Mouse (Mus musculus): ENCODE data around the gene 4931409K22Rik. TPM values are rescaled to one million over a fixed set of nuclear protein-coding genes. Genes with fewer than 3 reads are reported as not detected.

Gene 4931409K22Rik
- polyA plus RNA-seq, 1 experiment from 2014 or later: not detected

- H3K4me3 ChIP-seq (ENCODE audit: low read depth, low read length): no peak overlapping the region
- H3K4me2 ChIP-seq (ENCODE audit: low read depth, low read length): no peak overlapping the region
- H3K9ac ChIP-seq (ENCODE audit: low read depth, low read length): no peak overlapping the region
- no peak overlapping the region for H3K27ac ChIP-seq (replicated peaks; ENCODE audit: low read depth, low read length)
- ATAC-seq (ENCODE audit: low read depth) (no peak), DNase-seq (ENCODE audit: low spot score) (no peak)
- 45% methylated on average over 11 of the region's 11 CpGs for WGBS
- no peaks in the 10 kb centered on the region for H3K9me3 ChIP-seq (ENCODE audit: control insufficient read depth, low read length)
- no peaks in the 10 kb centered on the region for H3K27me3 ChIP-seq (replicated peaks; ENCODE audit: control insufficient read depth, insufficient read depth, low read length)
- no peaks in the 10 kb centered on the region for H3K36me3 ChIP-seq (ENCODE audit: control insufficient read depth, insufficient read depth, low read length)
- no peaks in the 10 kb centered on the region for H3K4me1 ChIP-seq (ENCODE audit: control insufficient read depth, insufficient read depth, low read length)
These were observed 46.0 kb downstream of the 4931409K22Rik start for GRCm38 (mm10) chr5:24510635-24511034.

GRCm38 (mm10) chr5:24508406-24508805 is 48.2 kb downstream of the 4931409K22Rik start:
- no peak overlapping the region for H3K4me3 ChIP-seq (ENCODE audit: low read depth, low read length)
- H3K4me2 ChIP-seq (ENCODE audit: low read depth, low read length): no peak overlapping the region
- 91% methylated on average over 7 of the region's 7 CpGs for WGBS
- H3K9me3 ChIP-seq (ENCODE audit: control insufficient read depth, low read length): no peaks in the 10 kb centered on the region
- DNase-seq (ENCODE audit: low spot score): no peak
- peaks cover 9% of the 10 kb centered on the region for H3K27me3 ChIP-seq (replicated peaks; ENCODE audit: control insufficient read depth, insufficient read depth, low read length)
- no peak overlapping the region for H3K27ac ChIP-seq (replicated peaks; ENCODE audit: low read depth, low read length)
- no peak for ATAC-seq (ENCODE audit: low read depth)
- H3K9ac ChIP-seq (ENCODE audit: low read depth, low read length): no peak overlapping the region
- H3K4me1 ChIP-seq (ENCODE audit: control insufficient read depth, insufficient read depth, low read length): 0 out of 2 replicates have a peak, but pooled peaks cover 3% of the 10 kb centered on the region
- H3K36me3 ChIP-seq (ENCODE audit: control insufficient read depth, insufficient read depth, low read length): no peaks in the 10 kb centered on the region

GRCm38 (mm10) chr5:24505513-24505912 is 51.1 kb downstream of the 4931409K22Rik start:
- 30% methylated on average over 2 of the region's 2 CpGs for WGBS
- H3K9me3 ChIP-seq (ENCODE audit: control insufficient read depth, low read length): no peaks in the 10 kb centered on the region
- H3K4me2 ChIP-seq (ENCODE audit: low read depth, low read length): no peak overlapping the region
- no peak for ATAC-seq (ENCODE audit: low read depth)
- H3K9ac ChIP-seq (ENCODE audit: low read depth, low read length): no peak overlapping the region
- H3K27me3 ChIP-seq (replicated peaks; ENCODE audit: control insufficient read depth, insufficient read depth, low read length): peaks cover 9% of the 10 kb centered on the region
- DNase-seq (ENCODE audit: low spot score): no peak
- no peak overlapping the region for H3K27ac ChIP-seq (replicated peaks; ENCODE audit: low read depth, low read length)
- 0 out of 2 replicates have a peak, but pooled peaks cover 3% of the 10 kb centered on the region for H3K4me1 ChIP-seq (ENCODE audit: control insufficient read depth, insufficient read depth, low read length)
- H3K4me3 ChIP-seq (ENCODE audit: low read depth, low read length): no peak overlapping the region
- H3K36me3 ChIP-seq (ENCODE audit: control insufficient read depth, insufficient read depth, low read length): peaks cover 23% of the 10 kb centered on the region

- DNase-seq (ENCODE audit: low spot score): no peak
- Histone ChIP-seq H3K4me1 (ENCODE audit: control insufficient read depth, insufficient read depth, low read length) (0 out of 2 replicates have a peak, but pooled peaks cover 3% of the 10 kb centered on the region), H3K9ac (ENCODE audit: low read depth, low read length) (no peak overlapping the region), H3K27ac (replicated peaks; ENCODE audit: low read depth, low read length) (no peak overlapping the region), H3K27me3 (replicated peaks; ENCODE audit: control insufficient read depth, insufficient read depth, low read length) (peaks cover 9% of the 10 kb centered on the region), H3K4me3 (ENCODE audit: low read depth, low read length) (no peak overlapping the region), H3K4me2 (ENCODE audit: low read depth, low read length) (no peak overlapping the region), H3K9me3 (ENCODE audit: control insufficient read depth, low read length) (no peaks in the 10 kb centered on the region), H3K36me3 (ENCODE audit: control insufficient read depth, insufficient read depth, low read length) (peaks cover 51% of the 10 kb centered on the region)
- 71% methylated on average over 4 of the region's 4 CpGs for WGBS
- no peak for ATAC-seq (ENCODE audit: low read depth)
These were observed 53.8 kb downstream of the 4931409K22Rik start for GRCm38 (mm10) chr5:24502786-24503185.

- H3K9me3 ChIP-seq (ENCODE audit: control insufficient read depth, low read length): no peaks in the 10 kb centered on the region
- 73% methylated on average over 11 of the region's 11 CpGs for WGBS
- H3K4me1 ChIP-seq (ENCODE audit: control insufficient read depth, insufficient read depth, low read length): 0 out of 2 replicates have a peak, but pooled peaks cover 3% of the 10 kb centered on the region
- no peak overlapping the region for H3K4me3 ChIP-seq (ENCODE audit: low read depth, low read length)
- peaks cover 67% of the 10 kb centered on the region for H3K36me3 ChIP-seq (ENCODE audit: control insufficient read depth, insufficient read depth, low read length)
- H3K4me2 ChIP-seq (ENCODE audit: low read depth, low read length): no peak overlapping the region
- DNase-seq (ENCODE audit: low spot score) (peak; percentile 65), ATAC-seq (ENCODE audit: low read depth) (no peak)
- H3K27me3 ChIP-seq (replicated peaks; ENCODE audit: control insufficient read depth, insufficient read depth, low read length): peaks cover 9% of the 10 kb centered on the region
- no peak overlapping the region for H3K9ac ChIP-seq (ENCODE audit: low read depth, low read length)
- H3K27ac ChIP-seq (replicated peaks; ENCODE audit: low read depth, low read length): no peak overlapping the region
These were observed 55.8 kb downstream of the 4931409K22Rik start for GRCm38 (mm10) chr5:24500851-24501250.

- H3K36me3 ChIP-seq (ENCODE audit: control insufficient read depth, insufficient read depth, low read length): peaks cover 83% of the 10 kb centered on the region
These were observed 57.5 kb downstream of the 4931409K22Rik start for GRCm38 (mm10) chr5:24499113-24499512.

GRCm38 (mm10) chr5:24497526-24497925 is 59.1 kb downstream of the 4931409K22Rik start:
- Histone ChIP-seq H3K9ac (ENCODE audit: low read depth, low read length) (no peak overlapping the region), H3K4me2 (ENCODE audit: low read depth, low read length) (no peak overlapping the region), H3K9me3 (ENCODE audit: control insufficient read depth, low read length) (no peaks in the 10 kb centered on the region), H3K27ac (replicated peaks; ENCODE audit: low read depth, low read length) (no peak overlapping the region), H3K36me3 (ENCODE audit: control insufficient read depth, insufficient read depth, low read length) (peaks cover 94% of the 10 kb centered on the region), H3K27me3 (replicated peaks; ENCODE audit: control insufficient read depth, insufficient read depth, low read length) (no peaks in the 10 kb centered on the region), H3K4me1 (ENCODE audit: control insufficient read depth, insufficient read depth, low read length) (no peaks in the 10 kb centered on the region), H3K4me3 (ENCODE audit: low read depth, low read length) (no peak overlapping the region)
- ATAC-seq (ENCODE audit: low read depth) (no peak), DNase-seq (ENCODE audit: low spot score) (no peak)
- WGBS: 62% methylated on average over 12 of the region's 12 CpGs

More at GRCm38 (mm10) chr5:24499113-24499512, 57.5 kb downstream of the 4931409K22Rik start:
- H3K9ac ChIP-seq (ENCODE audit: low read depth, low read length): no peak overlapping the region
- WGBS: 78% methylated on average over 10 of the region's 10 CpGs
- no peaks in the 10 kb centered on the region for H3K4me1 ChIP-seq (ENCODE audit: control insufficient read depth, insufficient read depth, low read length)
- H3K4me2 ChIP-seq (ENCODE audit: low read depth, low read length): no peak overlapping the region
- no peaks in the 10 kb centered on the region for H3K27me3 ChIP-seq (replicated peaks; ENCODE audit: control insufficient read depth, insufficient read depth, low read length)
- ATAC-seq (ENCODE audit: low read depth) (no peak), DNase-seq (ENCODE audit: low spot score) (no peak)
- no peaks in the 10 kb centered on the region for H3K9me3 ChIP-seq (ENCODE audit: control insufficient read depth, low read length)
- no peak overlapping the region for H3K4me3 ChIP-seq (ENCODE audit: low read depth, low read length)
- H3K27ac ChIP-seq (replicated peaks; ENCODE audit: low read depth, low read length): no peak overlapping the region

GRCm38 (mm10) chr5:24496756-24497155 is 59.9 kb downstream of the 4931409K22Rik start:
- Histone ChIP-seq H3K9me3 (ENCODE audit: control insufficient read depth, low read length) (no peaks in the 10 kb centered on the region), H3K9ac (ENCODE audit: low read depth, low read length) (no peak overlapping the region), H3K27ac (replicated peaks; ENCODE audit: low read depth, low read length) (no peak overlapping the region), H3K36me3 (ENCODE audit: control insufficient read depth, insufficient read depth, low read length) (peaks cover 96% of the 10 kb centered on the region), H3K4me2 (ENCODE audit: low read depth, low read length) (no peak overlapping the region), H3K4me1 (ENCODE audit: control insufficient read depth, insufficient read depth, low read length) (no peaks in the 10 kb centered on the region), H3K4me3 (ENCODE audit: low read depth, low read length) (no peak overlapping the region), H3K27me3 (replicated peaks; ENCODE audit: control insufficient read depth, insufficient read depth, low read length) (no peaks in the 10 kb centered on the region)
- 57% methylated on average over 6 of the region's 6 CpGs for WGBS
- ATAC-seq (ENCODE audit: low read depth) (no peak), DNase-seq (ENCODE audit: low spot score) (no peak)

- Histone ChIP-seq H3K27me3 (replicated peaks; ENCODE audit: control insufficient read depth, insufficient read depth, low read length) (no peaks in the 10 kb centered on the region), H3K36me3 (ENCODE audit: control insufficient read depth, insufficient read depth, low read length) (peaks cover 96% of the 10 kb centered on the region), H3K4me1 (ENCODE audit: control insufficient read depth, insufficient read depth, low read length) (no peaks in the 10 kb centered on the region), H3K9ac (ENCODE audit: low read depth, low read length) (no peak overlapping the region), H3K27ac (replicated peaks; ENCODE audit: low read depth, low read length) (no peak overlapping the region), H3K4me3 (ENCODE audit: low read depth, low read length) (no peak overlapping the region), H3K4me2 (ENCODE audit: low read depth, low read length) (no peak overlapping the region), H3K9me3 (ENCODE audit: control insufficient read depth, low read length) (no peaks in the 10 kb centered on the region)
- DNase-seq (ENCODE audit: low spot score) (no peak), ATAC-seq (ENCODE audit: low read depth) (no peak)
- WGBS: 80% methylated on average over 15 of the region's 15 CpGs
These were observed 61.6 kb downstream of the 4931409K22Rik start for GRCm38 (mm10) chr5:24495019-24495418.

Data from embryonic facial prominence, embryonic 14.5 days (tissue).